Mouse (Mus musculus): ENCODE measurements around the gene Epsti1. TPM values are rescaled to one million over a fixed set of nuclear protein-coding genes. Genes with fewer than 3 reads are reported as not detected.

Epsti1 gene
- total RNA-seq, 2 experiments from 2014 or later: 0.44 to 0.78 TPM

GRCm38 (mm10) chr14:78008019-78008418 is 104.0 kb downstream of the Epsti1 start:
- DNase-seq (ENCODE audit: low spot score in 2 of 2): no peak

GRCm38 (mm10) chr14:78011808-78012207 is 107.8 kb downstream of the Epsti1 start:
- DNase-seq (ENCODE audit: low spot score in 2 of 2): no peak

- no peak for DNase-seq (ENCODE audit: low spot score in 2 of 2)
Observed at GRCm38 (mm10) chr14:78015540-78016321, 111.7 kb downstream of the Epsti1 start.

- no peak for DNase-seq (ENCODE audit: low spot score in 2 of 2)
Observed at GRCm38 (mm10) chr14:78016398-78016797, 112.4 kb downstream of the Epsti1 start.

- no peak for DNase-seq (ENCODE audit: low spot score in 2 of 2)
Observed at GRCm38 (mm10) chr14:78019935-78020334, 115.9 kb downstream of the Epsti1 start.

GRCm38 (mm10) chr14:78038876-78039275 is 134.8 kb downstream of the Epsti1 start:
- peak in 1 of 2 experiments; percentile 24 for DNase-seq (ENCODE audit: low spot score in 2 of 2)

- DNase-seq (ENCODE audit: low spot score in 2 of 2): no peak
Observed at GRCm38 (mm10) chr14:78040643-78041042, 136.6 kb downstream of the Epsti1 start.

- DNase-seq (ENCODE audit: low spot score in 2 of 2): peak in 1 of 2 experiments; percentile 54
Observed at GRCm38 (mm10) chr14:78041886-78042526, 138.0 kb downstream of the Epsti1 start.

GRCm38 (mm10) chr14:78043079-78043478 is 139.0 kb downstream of the Epsti1 start:
- no peak for DNase-seq (ENCODE audit: low spot score in 2 of 2)

GRCm38 (mm10) chr14:78048258-78048657 is 144.2 kb downstream of the Epsti1 start:
- no peak for DNase-seq (ENCODE audit: low spot score in 2 of 2)

GRCm38 (mm10) chr14:78048674-78049073 is 144.6 kb downstream of the Epsti1 start:
- DNase-seq (ENCODE audit: low spot score in 2 of 2): no peak

Other genes starting within 250 kb of the Epsti1 start
- gene Dnajc15, start 29.1 kb upstream of the Epsti1 start, total RNA-seq (2021): 10 to 100 TPM; 67.3 to 81.2 TPM
- gene Fam216b, start 184.8 kb downstream of the Epsti1 start, total RNA-seq (2021): not detected